Mouse (Mus musculus): Measurements from ENCODE around the gene Akr1cl.

GRCm38 (mm10) chr1:64988176-64988575 lies 44.4 kb downstream of the Akr1cl start:
- no peak for TF ChIP-seq CTCF (IDR thresholded peaks at IDR 0.05; ENCODE audit: low read depth)
- no peak for TF ChIP-seq EP300 (IDR thresholded peaks at IDR 0.05; ENCODE audit: low read depth)

Measured in liver, postnatal 0 days (tissue).